Mouse (Mus musculus): ENCODE data around the gene Mknk1.
A peak's percentile ranks its signal among the peaks of the same experiment; 100 is the strongest.

The Mknk1 gene

GRCm38 (mm10) chr4:115902816-115903215, 63.8 kb downstream of the Mknk1 start:
- TF ChIP-seq NANOG (IDR thresholded peaks at IDR 0.05; ENCODE audit: borderline replicate concordance, low read length), result no peak
- TF ChIP-seq CTCF (conservative IDR thresholded peaks at IDR 0.05; ENCODE audit: low read length), result peak; percentile 56
- no peak for TF ChIP-seq POU5F1 (IDR thresholded peaks at IDR 0.05; ENCODE audit: borderline replicate concordance, low read length)
- Histone ChIP-seq H3K9me3 (ENCODE audit: low read length) (no peaks in the 10 kb centered on the region), H3K4me3 (replicated peaks; ENCODE audit: low read length) (no peak overlapping the region), H3K36me3 (ENCODE audit: insufficient read depth, low read length) (no peaks in the 10 kb centered on the region), H3K4me1 (replicated peaks; ENCODE audit: low read depth, low read length) (peaks cover 17% of the 10 kb centered on the region), H3K27me3 (ENCODE audit: insufficient read depth, low read length) (peaks cover 90% of the 10 kb centered on the region)

- Histone ChIP-seq H3K4me1 (replicated peaks; ENCODE audit: low read depth, low read length) (peaks cover 13% of the 10 kb centered on the region; the same call in 1 of the 2 replicates), H3K36me3 (ENCODE audit: insufficient read depth, low read length) (no peaks in the 10 kb centered on the region), H3K27me3 (ENCODE audit: insufficient read depth, low read length) (peaks cover 89% of the 10 kb centered on the region), H3K9me3 (ENCODE audit: low read length) (no peaks in the 10 kb centered on the region), H3K4me3 (replicated peaks; ENCODE audit: low read length) (no peak overlapping the region)
- TF ChIP-seq NANOG (IDR thresholded peaks at IDR 0.05; ENCODE audit: borderline replicate concordance, low read length), result no peak
- TF ChIP-seq CTCF (conservative IDR thresholded peaks at IDR 0.05; ENCODE audit: low read length), result no peak
- no peak for TF ChIP-seq POU5F1 (IDR thresholded peaks at IDR 0.05; ENCODE audit: borderline replicate concordance, low read length)
Measured at GRCm38 (mm10) chr4:115904375-115904774, 65.4 kb downstream of the Mknk1 start.

GRCm38 (mm10) chr4:115905701-115906100, 66.7 kb downstream of the Mknk1 start:
- H3K4me3 ChIP-seq (replicated peaks; ENCODE audit: low read length), result no peak overlapping the region
- no peak for TF ChIP-seq CTCF (conservative IDR thresholded peaks at IDR 0.05; ENCODE audit: low read length)
- TF ChIP-seq POU5F1 (IDR thresholded peaks at IDR 0.05; ENCODE audit: borderline replicate concordance, low read length), result no peak
- TF ChIP-seq NANOG (IDR thresholded peaks at IDR 0.05; ENCODE audit: borderline replicate concordance, low read length), result no peak

GRCm38 (mm10) chr4:115906791-115907190, 67.8 kb downstream of the Mknk1 start:
- Histone ChIP-seq H3K27me3 (ENCODE audit: insufficient read depth, low read length) (peaks cover 82% of the 10 kb centered on the region), H3K36me3 (ENCODE audit: insufficient read depth, low read length) (no peaks in the 10 kb centered on the region), H3K9me3 (ENCODE audit: low read length) (no peaks in the 10 kb centered on the region), H3K4me3 (replicated peaks; ENCODE audit: low read length) (no peak overlapping the region), H3K4me1 (replicated peaks; ENCODE audit: low read depth, low read length) (peaks cover 22% of the 10 kb centered on the region)
- TF ChIP-seq NANOG (IDR thresholded peaks at IDR 0.05; ENCODE audit: borderline replicate concordance, low read length) (no peak), CTCF (conservative IDR thresholded peaks at IDR 0.05; ENCODE audit: low read length) (no peak), POU5F1 (IDR thresholded peaks at IDR 0.05; ENCODE audit: borderline replicate concordance, low read length) (no peak)

More at GRCm38 (mm10) chr4:115905701-115906100, 66.7 kb downstream of the Mknk1 start:
- Histone ChIP-seq H3K36me3 (ENCODE audit: insufficient read depth, low read length) (no peaks in the 10 kb centered on the region), H3K9me3 (ENCODE audit: low read length) (no peaks in the 10 kb centered on the region), H3K27me3 (ENCODE audit: insufficient read depth, low read length) (peaks cover 84% of the 10 kb centered on the region), H3K4me1 (replicated peaks; ENCODE audit: low read depth, low read length) (peaks cover 13% of the 10 kb centered on the region; the same call in 1 of the 2 replicates)

GRCm38 (mm10) chr4:115907994-115908393, 69.0 kb downstream of the Mknk1 start:
- H3K4me3 ChIP-seq (replicated peaks; ENCODE audit: low read length), result no peak overlapping the region
- TF ChIP-seq NANOG (IDR thresholded peaks at IDR 0.05; ENCODE audit: borderline replicate concordance, low read length) (no peak), CTCF (conservative IDR thresholded peaks at IDR 0.05; ENCODE audit: low read length) (no peak), POU5F1 (IDR thresholded peaks at IDR 0.05; ENCODE audit: borderline replicate concordance, low read length) (no peak)
- H3K36me3 ChIP-seq (ENCODE audit: insufficient read depth, low read length), result no peaks in the 10 kb centered on the region

GRCm38 (mm10) chr4:115908641-115909040, 69.6 kb downstream of the Mknk1 start:
- H3K4me3 ChIP-seq (replicated peaks; ENCODE audit: low read length), result no peak overlapping the region
- no peaks in the 10 kb centered on the region for H3K9me3 ChIP-seq (ENCODE audit: low read length)
- H3K27me3 ChIP-seq (ENCODE audit: insufficient read depth, low read length), result peaks cover 82% of the 10 kb centered on the region
- no peak for TF ChIP-seq NANOG (IDR thresholded peaks at IDR 0.05; ENCODE audit: borderline replicate concordance, low read length)
- no peak for TF ChIP-seq POU5F1 (IDR thresholded peaks at IDR 0.05; ENCODE audit: borderline replicate concordance, low read length)
- TF ChIP-seq CTCF (conservative IDR thresholded peaks at IDR 0.05; ENCODE audit: low read length), result no peak
- H3K36me3 ChIP-seq (ENCODE audit: insufficient read depth, low read length), result no peaks in the 10 kb centered on the region
- peaks cover 27% of the 10 kb centered on the region for H3K4me1 ChIP-seq (replicated peaks; ENCODE audit: low read depth, low read length)

More at GRCm38 (mm10) chr4:115907994-115908393, 69.0 kb downstream of the Mknk1 start:
- H3K4me1 ChIP-seq (replicated peaks; ENCODE audit: low read depth, low read length), result peaks cover 27% of the 10 kb centered on the region
- no peaks in the 10 kb centered on the region for H3K9me3 ChIP-seq (ENCODE audit: low read length)
- H3K27me3 ChIP-seq (ENCODE audit: insufficient read depth, low read length), result peaks cover 79% of the 10 kb centered on the region

GRCm38 (mm10) chr4:115911586-115911985, 72.6 kb downstream of the Mknk1 start:
- TF ChIP-seq CTCF (conservative IDR thresholded peaks at IDR 0.05; ENCODE audit: low read length) (no peak), NANOG (IDR thresholded peaks at IDR 0.05; ENCODE audit: borderline replicate concordance, low read length) (no peak), POU5F1 (IDR thresholded peaks at IDR 0.05; ENCODE audit: borderline replicate concordance, low read length) (no peak)
- Histone ChIP-seq H3K36me3 (ENCODE audit: insufficient read depth, low read length) (no peaks in the 10 kb centered on the region), H3K27me3 (ENCODE audit: insufficient read depth, low read length) (peaks cover 76% of the 10 kb centered on the region), H3K4me3 (replicated peaks; ENCODE audit: low read length) (no peak overlapping the region), H3K9me3 (ENCODE audit: low read length) (no peaks in the 10 kb centered on the region), H3K4me1 (replicated peaks; ENCODE audit: low read depth, low read length) (peaks cover 20% of the 10 kb centered on the region)

GRCm38 (mm10) chr4:115919911-115920310, 80.9 kb downstream of the Mknk1 start:
- H3K36me3 ChIP-seq (ENCODE audit: insufficient read depth, low read length), result no peaks in the 10 kb centered on the region
- TF ChIP-seq POU5F1 (IDR thresholded peaks at IDR 0.05; ENCODE audit: borderline replicate concordance, low read length), result no peak
- TF ChIP-seq NANOG (IDR thresholded peaks at IDR 0.05; ENCODE audit: borderline replicate concordance, low read length), result no peak
- no peak for TF ChIP-seq CTCF (conservative IDR thresholded peaks at IDR 0.05; ENCODE audit: low read length)

GRCm38 (mm10) chr4:115922688-115923087, 83.7 kb downstream of the Mknk1 start:
- no peak for TF ChIP-seq NANOG (IDR thresholded peaks at IDR 0.05; ENCODE audit: borderline replicate concordance, low read length)
- TF ChIP-seq CTCF (conservative IDR thresholded peaks at IDR 0.05; ENCODE audit: low read length), result no peak
- TF ChIP-seq POU5F1 (IDR thresholded peaks at IDR 0.05; ENCODE audit: borderline replicate concordance, low read length), result no peak
- Histone ChIP-seq H3K27me3 (ENCODE audit: insufficient read depth, low read length) (peaks cover 73% of the 10 kb centered on the region), H3K4me3 (replicated peaks; ENCODE audit: low read length) (no peak overlapping the region), H3K9me3 (ENCODE audit: low read length) (no peaks in the 10 kb centered on the region), H3K36me3 (ENCODE audit: insufficient read depth, low read length) (no peaks in the 10 kb centered on the region), H3K4me1 (replicated peaks; ENCODE audit: low read depth, low read length) (peaks cover 13% of the 10 kb centered on the region)

More at GRCm38 (mm10) chr4:115919911-115920310, 80.9 kb downstream of the Mknk1 start:
- Histone ChIP-seq H3K27me3 (ENCODE audit: insufficient read depth, low read length) (peaks cover 89% of the 10 kb centered on the region), H3K4me3 (replicated peaks; ENCODE audit: low read length) (no peak overlapping the region), H3K4me1 (replicated peaks; ENCODE audit: low read depth, low read length) (peaks cover 16% of the 10 kb centered on the region), H3K9me3 (ENCODE audit: low read length) (no peaks in the 10 kb centered on the region)
